Mouse (Mus musculus): ENCODE measurements around the gene Cybrd1. TPM values are rescaled to one million over a fixed set of nuclear protein-coding genes. Genes with fewer than 3 reads are reported as not detected.

Gene Cybrd1
- polyA plus RNA-seq, 1 experiment from 2014 or later: 0.42 TPM

DNA sequence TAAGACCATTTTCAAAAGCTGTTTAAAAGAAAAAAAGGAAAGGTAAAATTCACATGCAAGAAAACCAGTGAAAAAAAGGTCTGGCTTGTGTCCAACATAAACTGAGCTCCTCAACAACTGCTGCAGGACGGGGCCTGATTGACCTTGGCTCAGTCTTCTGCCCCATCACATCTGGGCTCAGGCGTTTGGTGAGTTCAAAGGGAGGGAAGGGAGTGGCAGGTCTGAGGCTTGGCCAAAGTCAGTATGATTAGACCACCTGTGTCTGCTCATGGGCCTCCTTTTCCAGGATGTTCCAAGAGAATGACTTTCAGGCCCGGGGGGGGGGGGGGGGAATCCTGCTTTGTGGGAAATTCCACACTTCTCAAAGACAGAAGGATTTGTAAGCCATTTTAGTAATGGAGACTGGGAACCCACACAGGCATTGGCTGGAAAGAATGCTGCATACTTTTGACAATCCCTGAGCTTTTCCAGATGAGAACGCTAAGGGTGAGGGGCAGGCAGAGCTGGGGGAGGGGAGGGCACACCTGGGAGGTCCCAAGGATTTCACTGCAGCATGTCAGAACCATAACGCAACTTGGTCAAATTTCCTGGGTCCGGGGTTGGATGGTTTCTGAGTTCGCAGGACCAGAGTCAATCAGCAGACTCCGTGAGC lies 63.0 kb downstream of the Cybrd1 start:
- ATAC-seq (replicated peaks; ENCODE audit: insufficient number of reproducible peaks, low FRiP score, low TSS enrichment, low read depth) (no peak), DNase-seq (ENCODE audit: low spot score) (peak; percentile 21)
- no peaks in the 10 kb centered on the region for H3K36me3 ChIP-seq (replicated peaks; ENCODE audit: control insufficient read depth, insufficient read depth, low read depth, low read length)
- no peaks in the 10 kb centered on the region for H3K4me1 ChIP-seq (ENCODE audit: control insufficient read depth, insufficient read depth, low read length)
- no peaks in the 10 kb centered on the region for H3K9me3 ChIP-seq (replicated peaks; ENCODE audit: control insufficient read depth, low read length)
- no peak overlapping the region for H3K9ac ChIP-seq (replicated peaks; ENCODE audit: low read length)
- no peak overlapping the region for H3K4me2 ChIP-seq (ENCODE audit: low read depth, low read length)
- no peak overlapping the region for H3K27ac ChIP-seq (replicated peaks; ENCODE audit: low read depth, low read length)
- no peak overlapping the region for H3K4me3 ChIP-seq (ENCODE audit: low read depth, low read length)
- H3K27me3 ChIP-seq (ENCODE audit: control insufficient read depth, insufficient read depth, low read length): no peaks in the 10 kb centered on the region
- WGBS: 46% methylated on average over 8 of the region's 8 CpGs

DNA sequence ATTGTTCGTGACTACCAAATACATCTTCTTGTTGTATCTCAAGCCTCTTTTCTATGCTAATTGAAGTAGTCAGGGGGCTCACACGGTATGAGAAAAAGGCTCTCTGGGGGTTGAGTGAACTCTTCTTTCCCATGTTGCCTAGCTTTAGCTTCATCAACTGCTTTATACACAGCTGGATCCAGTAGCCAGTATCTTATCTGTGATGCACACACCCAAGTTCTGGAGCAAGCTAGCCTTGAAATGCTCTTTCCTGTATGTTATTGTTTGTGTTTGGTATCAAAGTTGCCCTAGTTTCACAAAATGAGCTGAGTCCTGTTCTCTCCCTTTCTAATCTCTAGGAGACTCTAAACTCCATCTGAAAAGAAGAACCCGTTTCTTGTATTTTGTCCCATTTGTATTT lies 70.2 kb downstream of the Cybrd1 start:
- no peak overlapping the region for H3K9ac ChIP-seq (replicated peaks; ENCODE audit: low read length)
- H3K27me3 ChIP-seq (ENCODE audit: control insufficient read depth, insufficient read depth, low read length): no peaks in the 10 kb centered on the region
- no peak overlapping the region for H3K4me3 ChIP-seq (ENCODE audit: low read depth, low read length)
- no peaks in the 10 kb centered on the region for H3K36me3 ChIP-seq (replicated peaks; ENCODE audit: control insufficient read depth, insufficient read depth, low read depth, low read length)
- ATAC-seq (replicated peaks; ENCODE audit: insufficient number of reproducible peaks, low FRiP score, low TSS enrichment, low read depth): no peak
- no peaks in the 10 kb centered on the region for H3K4me1 ChIP-seq (ENCODE audit: control insufficient read depth, insufficient read depth, low read length)
- H3K27ac ChIP-seq (replicated peaks; ENCODE audit: low read depth, low read length): no peak overlapping the region
- 64% methylated on average over 3 of the region's 3 CpGs for WGBS
- no peak overlapping the region for H3K4me2 ChIP-seq (ENCODE audit: low read depth, low read length)
- no peak for DNase-seq (ENCODE audit: low spot score)
- no peaks in the 10 kb centered on the region for H3K9me3 ChIP-seq (replicated peaks; ENCODE audit: control insufficient read depth, low read length)

DNA sequence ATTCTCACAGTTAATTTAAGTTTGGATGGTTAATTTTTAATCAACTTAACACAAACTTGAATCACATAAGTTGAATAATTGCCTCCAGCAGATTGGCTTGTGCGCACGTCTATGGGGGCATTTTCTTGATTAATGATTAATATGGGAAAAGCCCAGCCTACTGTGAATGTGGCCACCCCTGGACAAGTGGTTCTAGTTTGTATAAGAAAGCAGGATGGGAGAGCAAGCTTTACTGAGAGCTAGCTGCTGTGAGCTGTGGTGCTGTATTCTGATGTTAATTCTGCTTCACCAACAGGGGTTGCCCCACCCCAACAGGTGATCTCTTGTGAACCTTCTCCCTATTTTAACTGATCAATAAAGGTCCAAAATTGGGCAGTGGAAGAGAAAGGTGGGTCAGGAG lies 71.1 kb downstream of the Cybrd1 start:
- Histone ChIP-seq H3K4me3 (ENCODE audit: low read depth, low read length) (no peak overlapping the region), H3K9me3 (replicated peaks; ENCODE audit: control insufficient read depth, low read length) (no peaks in the 10 kb centered on the region), H3K4me1 (ENCODE audit: control insufficient read depth, insufficient read depth, low read length) (no peaks in the 10 kb centered on the region), H3K36me3 (replicated peaks; ENCODE audit: control insufficient read depth, insufficient read depth, low read depth, low read length) (no peaks in the 10 kb centered on the region), H3K4me2 (ENCODE audit: low read depth, low read length) (no peak overlapping the region), H3K9ac (replicated peaks; ENCODE audit: low read length) (no peak overlapping the region), H3K27ac (replicated peaks; ENCODE audit: low read depth, low read length) (no peak overlapping the region), H3K27me3 (ENCODE audit: control insufficient read depth, insufficient read depth, low read length) (no peaks in the 10 kb centered on the region)
- ATAC-seq (replicated peaks; ENCODE audit: insufficient number of reproducible peaks, low FRiP score, low TSS enrichment, low read depth): no peak
- DNase-seq (ENCODE audit: low spot score): no peak
- 54% methylated on average over 2 of the region's 2 CpGs for WGBS

DNA sequence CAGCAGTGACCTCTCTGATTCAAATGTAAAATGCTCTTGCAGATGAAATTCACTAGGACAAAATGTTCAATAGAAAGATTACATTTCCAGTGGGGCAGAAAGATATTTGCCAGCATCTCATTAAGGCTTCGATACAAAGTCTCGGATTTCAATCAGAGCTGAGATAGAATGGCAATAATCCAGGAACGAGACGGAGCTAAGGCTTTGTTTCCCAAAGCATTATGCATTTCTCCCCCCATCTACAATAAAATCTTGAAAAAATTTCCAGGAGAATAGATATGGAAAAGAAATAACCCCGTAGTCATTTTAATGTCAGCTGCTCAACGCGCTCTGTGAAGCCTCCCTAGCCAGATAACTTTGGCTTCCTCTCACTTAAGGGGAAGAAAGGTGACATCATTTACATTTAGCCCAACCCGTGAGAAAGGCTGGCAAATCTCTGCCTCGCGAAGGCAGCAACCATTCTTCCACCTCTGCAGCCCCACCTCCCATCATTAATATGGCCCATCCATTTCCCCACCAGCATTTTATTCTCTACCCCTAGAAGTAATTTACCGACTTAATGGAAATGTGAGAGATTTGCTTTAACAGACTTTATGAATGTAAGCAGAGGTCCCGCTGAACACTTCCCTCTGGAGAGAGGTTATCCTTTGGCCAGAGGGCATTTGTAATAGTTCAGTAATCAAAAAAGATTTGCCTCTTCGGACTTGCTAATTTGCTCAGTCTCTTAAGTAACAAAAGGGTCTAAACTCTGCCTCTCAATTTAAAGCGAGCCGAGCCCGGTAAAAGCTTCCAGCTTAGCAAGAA lies 73.9 kb downstream of the Cybrd1 start:
- Histone ChIP-seq H3K4me3 (ENCODE audit: low read depth, low read length) (no peak overlapping the region), H3K9me3 (replicated peaks; ENCODE audit: control insufficient read depth, low read length) (no peaks in the 10 kb centered on the region), H3K9ac (replicated peaks; ENCODE audit: low read length) (no peak overlapping the region), H3K27ac (replicated peaks; ENCODE audit: low read depth, low read length) (no peak overlapping the region), H3K4me2 (ENCODE audit: low read depth, low read length) (peak overlapping the region; percentile 19; the same call in 1 of the 2 replicates), H3K36me3 (replicated peaks; ENCODE audit: control insufficient read depth, insufficient read depth, low read depth, low read length) (no peaks in the 10 kb centered on the region), H3K27me3 (ENCODE audit: control insufficient read depth, insufficient read depth, low read length) (no peaks in the 10 kb centered on the region), H3K4me1 (ENCODE audit: control insufficient read depth, insufficient read depth, low read length) (no peaks in the 10 kb centered on the region)
- ATAC-seq (replicated peaks; ENCODE audit: insufficient number of reproducible peaks, low FRiP score, low TSS enrichment, low read depth) (no peak), DNase-seq (ENCODE audit: low spot score) (no peak)
- 24% methylated on average over 16 of the region's 16 CpGs for WGBS

DNA sequence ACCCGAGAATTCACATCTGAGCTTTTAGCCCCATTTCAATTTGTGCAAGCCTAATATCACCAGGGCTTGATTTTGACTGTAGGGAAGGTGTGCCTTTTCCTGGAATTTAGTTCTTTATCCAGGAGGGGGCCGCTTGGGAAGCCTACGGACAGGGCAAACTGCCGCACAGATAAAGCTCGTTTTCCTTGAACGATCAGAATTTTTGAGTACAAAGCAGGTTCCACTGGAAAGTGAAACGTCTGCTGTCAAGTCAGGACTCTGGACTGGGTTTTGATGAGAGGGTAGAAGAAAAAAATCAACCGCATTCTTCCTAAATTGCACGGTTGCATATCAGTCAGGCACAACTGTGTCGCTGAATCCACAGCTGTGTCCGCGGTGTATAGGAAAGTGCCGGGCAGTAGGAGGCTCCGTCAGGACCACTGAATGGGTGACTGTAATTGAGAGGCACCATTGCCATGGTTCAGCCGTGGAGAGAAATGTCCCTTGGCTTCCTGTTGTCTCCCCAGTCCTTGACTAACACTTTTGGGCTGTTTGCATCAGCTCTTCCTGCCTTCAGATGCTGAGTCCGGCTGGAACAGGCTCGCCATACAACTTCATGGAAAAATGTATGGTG lies 74.6 kb downstream of the Cybrd1 start:
- DNase-seq (ENCODE audit: low spot score) (peak; percentile 43), ATAC-seq (replicated peaks; ENCODE audit: insufficient number of reproducible peaks, low FRiP score, low TSS enrichment, low read depth) (no peak)
- no peak overlapping the region for H3K9ac ChIP-seq (replicated peaks; ENCODE audit: low read length)
- H3K36me3 ChIP-seq (replicated peaks; ENCODE audit: control insufficient read depth, insufficient read depth, low read depth, low read length): no peaks in the 10 kb centered on the region
- no peak overlapping the region for H3K4me3 ChIP-seq (ENCODE audit: low read depth, low read length)
- H3K4me2 ChIP-seq (ENCODE audit: low read depth, low read length): no peak overlapping the region
- 33% methylated on average over 17 of the region's 17 CpGs for WGBS
- H3K9me3 ChIP-seq (replicated peaks; ENCODE audit: control insufficient read depth, low read length): no peaks in the 10 kb centered on the region
- no peaks in the 10 kb centered on the region for H3K27me3 ChIP-seq (ENCODE audit: control insufficient read depth, insufficient read depth, low read length)
- H3K27ac ChIP-seq (replicated peaks; ENCODE audit: low read depth, low read length): no peak overlapping the region
- no peaks in the 10 kb centered on the region for H3K4me1 ChIP-seq (ENCODE audit: control insufficient read depth, insufficient read depth, low read length)

Other genes starting within 250 kb of the Cybrd1 start
- 29.0 and 31.1 TPM in 2 replicates for gene Dcaf17, start 62.6 kb upstream of the Cybrd1 start, polyA plus RNA-seq (2014; fragmentation: Nextera tagmentation; extraction: Ambion mirVana)
- gene Mettl8, start 62.3 kb upstream of the Cybrd1 start, polyA plus RNA-seq (2014; fragmentation: Nextera tagmentation; extraction: Ambion mirVana): 21.1 and 21.9 TPM in 2 replicates
- 157 and 167 TPM in 2 replicates for gene Dync1i2, start 93.8 kb downstream of the Cybrd1 start, polyA plus RNA-seq (2014; fragmentation: Nextera tagmentation; extraction: Ambion mirVana)
- gene Slc25a12, start 249.8 kb downstream of the Cybrd1 start, polyA plus RNA-seq (2014; fragmentation: Nextera tagmentation; extraction: Ambion mirVana): 40.4 and 43.9 TPM in 2 replicates

Data from embryonic facial prominence, embryonic 11.5 days (tissue).